Mouse (Mus musculus) liver, postnatal 0 days (tissue): Measurements from ENCODE around the gene Rbms1. TPM values are rescaled to one million over a fixed set of nuclear protein-coding genes. Genes with fewer than 3 reads are reported as not detected.

Source experiments
- ATAC-seq: fragments of 200-750 bp; cut with Nextera tagmentation; 2 replicates; pipeline ENCODE4 v1.8.0; 2017; ENCODE audit warnings: mild to moderate bottlenecking, moderate library complexity
- DNase-seq: peaks from one replicate; pipeline ENCODE4 v3.0.0-alpha.2; 2016
- H3K27ac ChIP-seq: fragments of 300-500 bp; sonication (generic); 2 replicates; pipeline ENCODE4 v1.5.1; 2014; ENCODE audit warnings: antibody characterized with exemption, moderate library complexity, mild to moderate bottlenecking, low read depth
- H3K27me3 ChIP-seq: fragments of 300-500 bp; sonication (generic); 2 replicates; pipeline ENCODE4 v1.6.1; 2014; ENCODE audit warnings: low read length, control low read depth, mixed read lengths; ENCODE audit not compliant: insufficient read depth
- H3K36me3 ChIP-seq: fragments of 300-500 bp; sonication (generic); replicated peaks from 2 replicates; pipeline ENCODE4 v1.6.1; 2014; ENCODE audit warnings: mild to moderate bottlenecking, control low read depth, low read length, moderate library complexity, mixed read lengths; ENCODE audit not compliant: insufficient read depth
- H3K4me1 ChIP-seq: fragments of 300-500 bp; sonication (generic); 2 replicates; pipeline ENCODE4 v1.6.1; 2014; ENCODE audit warnings: antibody characterized with exemption, mild to moderate bottlenecking, control low read depth; ENCODE audit not compliant: insufficient read depth
- H3K4me2 ChIP-seq: fragments of 300-500 bp; sonication (generic); 2 replicates; pipeline ENCODE4 v1.6.1; 2014; ENCODE audit warnings: low read depth, mild to moderate bottlenecking, low read length, moderate library complexity, mixed read lengths
- H3K4me3 ChIP-seq: fragments of 300-500 bp; sonication (generic); 2 replicates; pipeline ENCODE4 v1.5.1; 2014; ENCODE audit warnings: low read depth, low read length
- H3K9ac ChIP-seq: fragments of 300-500 bp; sonication (generic); replicated peaks from 2 replicates; pipeline ENCODE4 v1.6.1; 2014; ENCODE audit warnings: mild to moderate bottlenecking, moderate library complexity
- H3K9me3 ChIP-seq: fragments of 300-500 bp; sonication (generic); 2 replicates; pipeline ENCODE4 v1.6.1; 2016; ENCODE audit warnings: mild to moderate bottlenecking, control low read depth, low read length, mixed read lengths
- CTCF ChIP-seq: sonication (generic); IDR thresholded peaks from 2 replicates; pipeline ENCODE4 v1.5.1; 2016; ENCODE audit warnings: antibody characterized with exemption, low read depth
- EP300 ChIP-seq: IDR thresholded peaks from 2 replicates; pipeline ENCODE4 v1.6.1; 2016; ENCODE audit warnings: antibody characterized with exemption, low read depth, mild to moderate bottlenecking
- WGBS: fragments of 180-500 bp; shearing (Covaris S2); extraction: QIAGEN DNeasy Blood & Tissue Kit; methylation state at CpG from one replicate; pipeline ENCODE4 v1.1.7; 2014; ENCODE audit not compliant: insufficient replicate concordance; 5-methylcytosine and 5-hydroxymethylcytosine counted together
- polyA plus RNA-seq: library from polyadenylated mRNA; unstranded; fragments of >200 nt; fragmentation: Nextera tagmentation; extraction: Ambion mirVana; gene quantifications from 2 replicates; pipeline ENCODE4 v1.2.1, GENCODE M21; 2015

The Rbms1 gene
- polyA plus RNA-seq, 1 experiment from 2014 or later: 38.5 TPM

GRCm38 (mm10) chr2:60821635-60822034 lies 141.4 kb downstream of the Rbms1 start:
- H3K4me3 ChIP-seq: no peak overlapping the region
- TF ChIP-seq CTCF (no peak), EP300 (no peak)
- 60% methylated on average over 3 of the region's 3 CpGs for WGBS
- no peak overlapping the region for H3K27ac ChIP-seq
- peaks cover 6% of the 10 kb centered on the region; the same call in 1 of the 2 replicates for H3K4me1 ChIP-seq
- no peak overlapping the region for H3K4me2 ChIP-seq
- no peaks in the 10 kb centered on the region for H3K9me3 ChIP-seq
- ATAC-seq (peak; percentile 35; the same call in 1 of the 2 replicates), DNase-seq (no peak)
- no peak overlapping the region for H3K9ac ChIP-seq
- H3K36me3 ChIP-seq: no peaks in the 10 kb centered on the region
- no peaks in the 10 kb centered on the region for H3K27me3 ChIP-seq

DNA sequence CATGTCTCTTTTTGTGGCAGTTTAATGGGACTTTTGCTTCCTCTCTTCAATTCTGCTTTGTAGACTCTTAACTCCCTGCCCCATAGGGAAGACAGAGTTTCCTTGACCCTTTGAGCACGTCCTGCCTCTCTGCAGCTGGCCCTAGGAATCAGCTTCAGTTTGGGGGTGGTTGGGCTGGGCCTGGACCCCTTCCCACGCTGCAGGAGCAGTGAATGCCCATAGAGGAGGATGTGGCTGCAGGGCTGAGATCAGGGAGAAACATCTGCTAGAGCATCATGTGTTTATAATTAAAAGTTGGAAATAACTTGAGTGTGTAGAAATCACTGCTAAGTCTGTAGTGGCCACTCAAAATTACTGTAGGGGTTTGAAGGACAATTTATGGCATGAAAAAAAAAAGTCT lies 144.4 kb downstream of the Rbms1 start:
- no peak for ATAC-seq
- Histone ChIP-seq H3K4me3 (no peak overlapping the region), H3K4me1 (peaks cover 6% of the 10 kb centered on the region; the same call in 1 of the 2 replicates), H3K27ac (no peak overlapping the region), H3K4me2 (no peak overlapping the region), H3K9me3 (no peaks in the 10 kb centered on the region), H3K36me3 (no peaks in the 10 kb centered on the region), H3K27me3 (no peaks in the 10 kb centered on the region), H3K9ac (no peak overlapping the region)
- TF ChIP-seq EP300: no peak
- TF ChIP-seq CTCF: no peak
- 51% methylated on average over 2 of the region's 2 CpGs for WGBS
- DNase-seq: no peak

DNA sequence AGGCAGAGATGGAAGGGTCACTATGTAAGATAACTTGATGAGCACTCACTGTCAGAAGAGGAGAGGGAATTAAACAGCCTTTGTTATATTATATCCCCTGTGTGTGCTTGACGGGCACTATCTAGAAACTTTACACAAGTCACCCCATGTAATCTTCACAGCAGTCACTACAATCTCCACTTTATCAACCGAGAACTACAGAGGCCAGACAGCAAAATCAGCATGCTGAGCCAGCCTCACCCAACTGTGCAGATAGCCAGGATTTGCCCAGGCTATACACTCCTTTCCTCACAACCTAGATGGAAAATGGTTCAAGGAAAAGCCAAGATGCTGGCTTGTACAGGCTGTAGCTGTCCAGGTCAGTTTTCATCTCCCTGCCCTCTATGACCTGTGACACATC lies 146.7 kb downstream of the Rbms1 start:
- no peak overlapping the region for H3K27ac ChIP-seq
- TF ChIP-seq EP300: no peak
- TF ChIP-seq CTCF: no peak
- peaks cover 8% of the 10 kb centered on the region for H3K4me1 ChIP-seq
- ATAC-seq: no peak
- H3K4me2 ChIP-seq: no peak overlapping the region
- no peaks in the 10 kb centered on the region for H3K27me3 ChIP-seq
- WGBS: 61% methylated on average over 2 of the region's 2 CpGs
- H3K36me3 ChIP-seq: no peaks in the 10 kb centered on the region; the same call in 1 of the 2 replicates
- H3K4me3 ChIP-seq: no peak overlapping the region
- no peak overlapping the region for H3K9ac ChIP-seq
- no peak for DNase-seq
- no peaks in the 10 kb centered on the region for H3K9me3 ChIP-seq

GRCm38 (mm10) chr2:60814788-60815187 lies 148.2 kb downstream of the Rbms1 start:
- 59% methylated on average over 6 of the region's 6 CpGs for WGBS
- Histone ChIP-seq H3K4me2 (no peak overlapping the region), H3K27me3 (no peaks in the 10 kb centered on the region), H3K4me3 (no peak overlapping the region), H3K27ac (no peak overlapping the region), H3K9me3 (no peaks in the 10 kb centered on the region), H3K4me1 (peaks cover 12% of the 10 kb centered on the region), H3K36me3 (no peaks in the 10 kb centered on the region; the same call in 1 of the 2 replicates), H3K9ac (no peak overlapping the region)
- TF ChIP-seq CTCF: no peak
- no peak for TF ChIP-seq EP300
- ATAC-seq (peak; percentile 37), DNase-seq (no peak)

DNA sequence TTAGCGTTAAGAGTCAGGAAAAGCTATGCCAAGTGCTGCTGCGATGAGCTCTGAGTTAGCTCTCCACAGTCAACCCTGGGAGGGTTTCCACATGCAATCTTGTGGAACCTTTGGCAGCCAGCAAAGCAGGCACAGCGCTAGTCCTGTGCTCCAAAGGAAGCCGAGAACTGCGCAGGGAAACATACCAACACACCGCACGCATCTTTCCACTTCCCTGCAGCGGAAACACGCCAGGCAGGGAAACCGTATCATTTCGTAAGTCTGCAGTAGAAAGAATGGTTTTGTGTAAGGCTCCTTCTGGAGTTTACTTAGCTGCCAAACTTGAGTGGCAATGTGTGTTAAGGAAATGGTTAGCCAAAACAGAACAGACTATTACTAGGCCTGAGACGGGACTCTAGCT lies 150.0 kb downstream of the Rbms1 start:
- Histone ChIP-seq H3K4me3 (no peak overlapping the region), H3K9me3 (no peaks in the 10 kb centered on the region), H3K4me1 (peaks cover 24% of the 10 kb centered on the region), H3K27me3 (no peaks in the 10 kb centered on the region), H3K9ac (no peak overlapping the region), H3K27ac (no peak overlapping the region), H3K36me3 (no peaks in the 10 kb centered on the region; the same call in 1 of the 2 replicates), H3K4me2 (no peak overlapping the region)
- DNase-seq (no peak), ATAC-seq (no peak)
- no peak for TF ChIP-seq CTCF
- TF ChIP-seq EP300: no peak
- WGBS: 79% methylated on average over 12 of the region's 12 CpGs

DNA sequence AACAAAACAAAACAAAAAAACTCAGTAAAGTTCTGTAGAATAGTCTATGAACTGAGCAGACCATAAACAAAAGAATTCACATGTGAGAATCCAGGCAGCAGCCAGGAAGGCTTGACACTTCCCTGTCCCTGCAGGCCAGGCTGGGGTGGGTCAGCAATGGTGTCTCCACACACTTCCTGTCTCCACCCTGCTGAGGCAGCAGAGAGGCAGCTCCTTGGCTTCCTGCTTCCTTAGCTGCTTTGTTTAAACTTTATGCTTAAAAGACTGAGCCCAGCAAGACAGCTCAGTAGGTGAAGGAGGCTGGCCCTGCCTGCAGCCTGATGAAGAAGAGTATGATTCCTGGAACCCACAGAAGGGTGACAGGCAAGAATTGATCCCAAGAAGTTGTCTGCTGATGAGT lies 152.4 kb downstream of the Rbms1 start:
- peak; percentile 49 for ATAC-seq
- no peak overlapping the region for H3K4me3 ChIP-seq
- H3K4me2 ChIP-seq: no peak overlapping the region
- peaks cover 28% of the 10 kb centered on the region for H3K4me1 ChIP-seq
- H3K27me3 ChIP-seq: no peaks in the 10 kb centered on the region
- no peaks in the 10 kb centered on the region for H3K9me3 ChIP-seq
- no peaks in the 10 kb centered on the region; the same call in 1 of the 2 replicates for H3K36me3 ChIP-seq
- TF ChIP-seq EP300 (no peak), CTCF (0 out of 2 replicates have a peak, but pooled peaks have one; percentile 30)
- DNase-seq: peak; percentile 53
- H3K9ac ChIP-seq: no peak overlapping the region
- peak overlapping the region; percentile 74; the same call in 1 of the 2 replicates for H3K27ac ChIP-seq
